Mouse (Mus musculus): Measurements from ENCODE around the gene Met.

- no peak for TF ChIP-seq POLR2A (IDR thresholded peaks at IDR 0.05; ENCODE audit: insufficient read depth, low read depth, low read length)
- no peak for TF ChIP-seq CTCF (IDR thresholded peaks at IDR 0.05; ENCODE audit: insufficient read depth, low read depth, low read length)
Observed at GRCm38 (mm10) chr6:17429611-17430010, 34.0 kb upstream of the Met start.
